Mouse (Mus musculus) bone marrow macrophage, adult 2 months (primary cell): ENCODE measurements around the gene Olfr605. TPM values are rescaled to one million over a fixed set of nuclear protein-coding genes. Genes with fewer than 3 reads are reported as not detected.
"Not testable (repeated sequence)": the region's sequence is repeated elsewhere in the genome, so short reads cannot be mapped to it uniquely, and the experiment has no call there.

ENCODE experiments used
- H3K27ac ChIP-seq: 2 replicates; pipeline ENCODE4 v1.5.1; 2012; ENCODE audit warnings: low read depth, low read length; ENCODE audit not compliant: insufficient read depth
- H3K4me1 ChIP-seq: 2 replicates; pipeline ENCODE4 v1.6.1; 2012; ENCODE audit warnings: low read length; ENCODE audit not compliant: control insufficient read depth, insufficient read depth
- H3K4me3 ChIP-seq: 2 replicates; pipeline ENCODE4 v1.5.1; 2012; ENCODE audit warnings: mild to moderate bottlenecking, low read length, moderate library complexity; ENCODE audit not compliant: insufficient read depth
- CTCF ChIP-seq: IDR thresholded peaks from 2 replicates; pipeline ENCODE4 v1.5.1; 2012; ENCODE audit warnings: low read depth, mild to moderate bottlenecking, low read length, moderate library complexity
- POLR2A ChIP-seq: IDR thresholded peaks from 2 replicates; pipeline ENCODE4 v1.6.1; 2012; ENCODE audit warnings: mild to moderate bottlenecking, low read depth, low read length, borderline replicate concordance
- polyA plus RNA-seq: library from polyadenylated mRNA; stranded (reverse); fragments of >200 nt; gene quantifications from 2 replicates; pipeline ENCODE4 v1.2.4, GENCODE M21; 2012; ENCODE audit not compliant: missing spikeins, insufficient read depth, insufficient read length

Gene Olfr605
- not detected in 2 replicates for polyA plus RNA-seq

GRCm38 (mm10) chr7:103445339-103445738 is at the start of gene Olfr605:
TSS of gene Olfr605 (minus strand) at chr7:103445439.
- no peaks in the 10 kb centered on the region for H3K4me1 ChIP-seq
- H3K4me3 ChIP-seq = no peak within 1 kb of the TSS
- TF ChIP-seq CTCF (no peak), POLR2A (no peak)
- H3K27ac ChIP-seq = no peak within 1 kb of the TSS

GRCm38 (mm10) chr7:103477106-103477505 is 31.9 kb upstream of the Olfr605 start:
- H3K4me1 ChIP-seq, H3K4me3 ChIP-seq, H3K27ac ChIP-seq: not testable (repeated sequence)

- H3K4me1 ChIP-seq = no peaks in the 10 kb centered on the region
- no peak within 1 kb of the TSS for H3K27ac ChIP-seq
Measured at GRCm38 (mm10) chr7:103469577-103469976, 24.3 kb upstream of the Olfr605 start, which contains the start of gene Olfr608. TSS of gene Olfr608 (plus strand) at chr7:103469877.

GRCm38 (mm10) chr7:103460590-103460989 is 15.4 kb upstream of the Olfr605 start:
- TF ChIP-seq POLR2A = no peak
- TF ChIP-seq CTCF = no peak
- H3K4me1 ChIP-seq = no peaks in the 10 kb centered on the region
- H3K27ac ChIP-seq = no peak overlapping the region
- H3K4me3 ChIP-seq = no peak overlapping the region

More at GRCm38 (mm10) chr7:103469577-103469976, 24.3 kb upstream of the Olfr605 start, which contains the start of gene Olfr608:
- H3K4me3 ChIP-seq = no peak within 1 kb of the TSS
- TF ChIP-seq POLR2A (no peak), CTCF (no peak)

- no peak for TF ChIP-seq POLR2A
- TF ChIP-seq CTCF = no peak
- no peaks in the 10 kb centered on the region for H3K4me1 ChIP-seq
- H3K27ac ChIP-seq = no peak within 1 kb of the TSS
- no peak within 1 kb of the TSS for H3K4me3 ChIP-seq
Measured at GRCm38 (mm10) chr7:103448746-103449145, 3.5 kb upstream of the Olfr605 start, which contains the start of gene Olfr606. TSS of gene Olfr606 (plus strand) at chr7:103449046.

GRCm38 (mm10) chr7:103414772-103415171 is 30.5 kb downstream of the Olfr605 start, which contains the start of gene Usp17lc:
TSS of gene Usp17lc (plus strand) at chr7:103415072.
- not testable (repeated sequence) for H3K4me3 ChIP-seq, H3K4me1 ChIP-seq, H3K27ac ChIP-seq

- H3K4me1 ChIP-seq, H3K4me3 ChIP-seq, H3K27ac ChIP-seq: not testable (repeated sequence)
Measured at GRCm38 (mm10) chr7:103406521-103407055, 38.7 kb downstream of the Olfr605 start.

GRCm38 (mm10) chr7:103398981-103399380 is 46.3 kb downstream of the Olfr605 start:
- no peak overlapping the region for H3K27ac ChIP-seq
- H3K4me3 ChIP-seq = no peak overlapping the region
- no peaks in the 10 kb centered on the region for H3K4me1 ChIP-seq
- TF ChIP-seq CTCF (no peak), POLR2A (no peak)

GRCm38 (mm10) chr7:103397758-103398157 is 47.5 kb downstream of the Olfr605 start:
- H3K4me3 ChIP-seq = no peak overlapping the region
- no peaks in the 10 kb centered on the region for H3K4me1 ChIP-seq
- TF ChIP-seq CTCF = no peak
- TF ChIP-seq POLR2A = no peak
- H3K27ac ChIP-seq = no peak overlapping the region

Other genes with a start within 250 kb of the Olfr605 start
- not detected in 2 replicates for gene Olfr593, start 233.6 kb downstream of the Olfr605 start, polyA plus RNA-seq
- not detected in 2 replicates for gene Olfr594, start 228.4 kb downstream of the Olfr605 start, polyA plus RNA-seq
- gene Usp17ld, start 192.9 kb downstream of the Olfr605 start, polyA plus RNA-seq = not detected in 2 replicates
- gene Olfr596, start 139.8 kb downstream of the Olfr605 start, polyA plus RNA-seq = not detected in 2 replicates
- gene Olfr597, start 129.1 kb downstream of the Olfr605 start, polyA plus RNA-seq = 0.29 TPM in 1 of 2 replicates, not detected in the other
- gene Olfr598, start 121.9 kb downstream of the Olfr605 start, polyA plus RNA-seq = not detected in 2 replicates
- gene Olfr599, start 109.5 kb downstream of the Olfr605 start, polyA plus RNA-seq = not detected in 2 replicates
- not detected in 2 replicates for gene Olfr600, start 95.8 kb downstream of the Olfr605 start, polyA plus RNA-seq
- not detected in 2 replicates for gene Olfr601, start 82.8 kb downstream of the Olfr605 start, polyA plus RNA-seq
- gene Olfr603, start 59.3 kb downstream of the Olfr605 start, polyA plus RNA-seq = not detected in 2 replicates
- gene Usp17lc, start 30.4 kb downstream of the Olfr605 start, polyA plus RNA-seq = not detected in 2 replicates
- not detected in 2 replicates for gene Olfr606, start 3.6 kb upstream of the Olfr605 start, polyA plus RNA-seq
- gene Olfr607, start 18.7 kb upstream of the Olfr605 start, polyA plus RNA-seq = not detected in 2 replicates
- not detected in 2 replicates for gene Olfr608, start 24.4 kb upstream of the Olfr605 start, polyA plus RNA-seq
- not detected in 2 replicates for gene Olfr609, start 52.6 kb upstream of the Olfr605 start, polyA plus RNA-seq
- gene Olfr610, start 66.7 kb upstream of the Olfr605 start, polyA plus RNA-seq = not detected in 2 replicates
- not detected in 2 replicates for gene Olfr611, start 75.4 kb upstream of the Olfr605 start, polyA plus RNA-seq
- not detected in 2 replicates for gene Olfr612, start 97.3 kb upstream of the Olfr605 start, polyA plus RNA-seq
- not detected in 2 replicates for gene Olfr613, start 102.6 kb upstream of the Olfr605 start, polyA plus RNA-seq
- not detected in 2 replicates for gene Olfr615, start 110.6 kb upstream of the Olfr605 start, polyA plus RNA-seq
- not detected in 2 replicates for gene Olfr616, start 123.7 kb upstream of the Olfr605 start, polyA plus RNA-seq
- not detected in 2 replicates for gene Olfr617, start 127.6 kb upstream of the Olfr605 start, polyA plus RNA-seq
- gene Olfr618, start 144.7 kb upstream of the Olfr605 start, polyA plus RNA-seq = not detected in 2 replicates
- gene Olfr619, start 155.1 kb upstream of the Olfr605 start, polyA plus RNA-seq = not detected in 2 replicates
- 0.19 and 0.27 TPM in 2 replicates for gene Olfr620, start 167.1 kb upstream of the Olfr605 start, polyA plus RNA-seq
- not detected in 2 replicates for gene Olfr622, start 197.3 kb upstream of the Olfr605 start, polyA plus RNA-seq
- not detected in 2 replicates for gene Olfr623, start 218.3 kb upstream of the Olfr605 start, polyA plus RNA-seq
- not detected in 2 replicates for gene Olfr624, start 225.8 kb upstream of the Olfr605 start, polyA plus RNA-seq
- gene Olfr625-ps1, start 237.3 kb upstream of the Olfr605 start, polyA plus RNA-seq = not detected in 2 replicates